Mouse (Mus musculus): ENCODE measurements at regions not wholly inside any gene's neighbourhood (a gene's known extent, or its start where the extent isn't known, plus 50 kb on each side); places are given as distances from the start of the nearest gene placed in this dataset.

- TF ChIP-seq EP300 (IDR thresholded peaks at IDR 0.05; ENCODE audit: low read depth) = no peak
- no peak for TF ChIP-seq CTCF (IDR thresholded peaks at IDR 0.05; ENCODE audit: low read depth)
Observed at GRCm38 (mm10) chr15:59205091-59205490, 316.0 kb downstream of the Gm49356 start.

All from liver, postnatal 0 days (tissue).